In genomic region chr5:137285045-137285444, GRCm38 (mm10) we compare ENCODE assay signal across 9 mouse cellular contexts. TPM values are rescaled to one million over a fixed set of nuclear protein-coding genes. Genes with fewer than 3 reads are reported as not detected.
A peak's percentile ranks its signal among the peaks of the same experiment; 100 is the strongest.
DNase-seq lines count a peak whose midpoint lies in the region; ATAC-seq and TF ChIP-seq lines count a peak whose summit lies in the region.
"Had no signal": no experiment of that assay in that cellular context is flagged by ENCODE, and none has a peak within 500 bp of the region (broad histone marks: within the 10 kb centered on the region; RNA-seq: fewer than 3 reads in every experiment).

No protein-coding gene starts in this region.

- no peak for TF ChIP-seq CTCF in thymus, adult 2 months (IDR thresholded peaks at IDR 0.05; ENCODE audit: borderline replicate concordance, control insufficient read depth, extremely low read depth, insufficient read depth, low read length, poor library complexity)
- peak; percentile 32; the same call in 1 of the 2 replicates for TF ChIP-seq CTCF in spleen, adult 2 months (IDR thresholded peaks at IDR 0.05; ENCODE audit: extremely low read depth, insufficient read depth, insufficient read length, insufficient replicate concordance)

- H3K36me3 ChIP-seq in hindbrain, embryonic 10.5 days, result no peaks in the 10 kb centered on the region
- H3K36me3 ChIP-seq in hindbrain, embryonic 13.5 days, result no peaks in the 10 kb centered on the region
- H3K36me3 ChIP-seq in thymus, adult 2 months (ENCODE audit: control insufficient read depth, insufficient read depth, low read length), result no peaks in the 10 kb centered on the region
- H3K36me3 ChIP-seq in spleen, adult 2 months (ENCODE audit: control insufficient read depth, insufficient read depth, low read length), result no peaks in the 10 kb centered on the region

- DNase-seq in hindbrain, embryonic 10.5 days (ENCODE audit: low spot score), result peak; percentile 31
- DNase-seq in thymus, adult 2 months, result peak; percentile 43
- no peak for DNase-seq in thymus, adult 18-20 months
- DNase-seq in cerebellum, postnatal 10 days, result peak; percentile 71 to 87
- peak in 1 of 2 experiments; percentile 36 for DNase-seq in spleen, adult 2 months (ENCODE audit: low read depth in 1 of 2, low spot score in 2 of 2)
- no peak for DNase-seq in left cerebral cortex, postnatal 4 days

- H3K4me3 ChIP-seq in hindbrain, embryonic 10.5 days, result no peak overlapping the region
- no peak overlapping the region for H3K4me3 ChIP-seq in hindbrain, embryonic 13.5 days
- no peak overlapping the region for H3K4me3 ChIP-seq in thymus, adult 2 months (ENCODE audit: control insufficient read depth, insufficient read depth, low read length)
- H3K4me3 ChIP-seq in spleen, adult 2 months (ENCODE audit: extremely low read depth, insufficient read depth, insufficient read length), result no peak overlapping the region
- H3K4me3 ChIP-seq: megakaryocyte, embryonic 14.5 days had no signal

- ATAC-seq in hindbrain, embryonic 13.5 days (ENCODE audit: low FRiP score), result no peak
- no peak for ATAC-seq in inflammation-experienced regulatory T-cells, adult 6 months

- no peaks in the 10 kb centered on the region for H3K9me3 ChIP-seq in hindbrain, embryonic 10.5 days
- no peaks in the 10 kb centered on the region for H3K9me3 ChIP-seq in hindbrain, embryonic 13.5 days

- peaks cover 32% of the 10 kb centered on the region for H3K27me3 ChIP-seq in hindbrain, embryonic 10.5 days (ENCODE audit: insufficient read depth, poor library complexity, severe bottlenecking)
- H3K27me3 ChIP-seq in hindbrain, embryonic 13.5 days, result peaks cover 26% of the 10 kb centered on the region
- peaks cover 18% of the 10 kb centered on the region; the same call in 1 of the 2 replicates for H3K27me3 ChIP-seq in thymus, adult 2 months (ENCODE audit: control insufficient read depth, insufficient read depth, low read length)
- H3K27me3 ChIP-seq in spleen, adult 2 months (ENCODE audit: control insufficient read depth, insufficient read depth, low read length), result peaks cover 15% of the 10 kb centered on the region
- H3K27me3 ChIP-seq: megakaryocyte, embryonic 14.5 days had no signal

- WGBS in hindbrain, embryonic 10.5 days, result 68% methylated on average over 5 of the region's 5 CpGs
- WGBS in hindbrain, embryonic 13.5 days, result 61% methylated on average over 5 of the region's 5 CpGs
- 57% methylated on average over 5 of the region's 5 CpGs for WGBS in thymus, adult 2 months
- WGBS in spleen, adult 2 months, result 58% methylated on average over 5 of the region's 5 CpGs

- no peak overlapping the region for H3K27ac ChIP-seq in hindbrain, embryonic 10.5 days
- no peak overlapping the region for H3K27ac ChIP-seq in hindbrain, embryonic 13.5 days
- H3K27ac ChIP-seq in thymus, adult 2 months (ENCODE audit: control insufficient read depth, insufficient read depth, low read length), result no peak overlapping the region
- no peak overlapping the region for H3K27ac ChIP-seq in spleen, adult 2 months (ENCODE audit: insufficient read depth, low read length)

- intact Hi-C loops in left cerebral cortex, postnatal 4 days (cut with DNase I), result loop anchor here (2.0 to 5.0 kb wide), 2 partner anchors 154 to 253 kb away; no protein-coding TSS in a partner anchor

- no peak overlapping the region for H3K9ac ChIP-seq in hindbrain, embryonic 13.5 days

- H3K4me2 ChIP-seq in hindbrain, embryonic 13.5 days, result no peak overlapping the region

- no peak for TF ChIP-seq POLR2A in thymus, adult 2 months (IDR thresholded peaks at IDR 0.05; ENCODE audit: control insufficient read depth, extremely low read depth, insufficient read depth, low read length, poor library complexity)
- no peak for TF ChIP-seq POLR2A in spleen, adult 2 months (IDR thresholded peaks at IDR 0.05; ENCODE audit: low read depth, low read length)

- H3K4me1 ChIP-seq in hindbrain, embryonic 10.5 days (replicated peaks), result peaks cover 35% of the 10 kb centered on the region
- peaks cover 35% of the 10 kb centered on the region for H3K4me1 ChIP-seq in hindbrain, embryonic 13.5 days (replicated peaks)
- peaks cover 21% of the 10 kb centered on the region for H3K4me1 ChIP-seq in thymus, adult 2 months (replicated peaks; ENCODE audit: control insufficient read depth, insufficient read depth, low read length)
- peaks cover 8% of the 10 kb centered on the region for H3K4me1 ChIP-seq in spleen, adult 2 months (ENCODE audit: control insufficient read depth, insufficient read depth, insufficient read length)

RNA-seq across cellular contexts. Expression of gene Ache, which starts 2.3 kb away (rescaled TPM):
- polyA plus RNA-seq in hindbrain, embryonic 10.5 days (2016; fragmentation: Nextera tagmentation; extraction: Ambion mirVana), result 5.9 and 7.1 TPM in 2 replicates
- 22.2 and 23.8 TPM in 2 replicates for polyA plus RNA-seq in hindbrain, embryonic 13.5 days (2015; fragmentation: Nextera tagmentation; extraction: Ambion mirVana)
- 90.2 and 97.1 TPM in 2 replicates for polyA plus RNA-seq in thymus, adult 2 months (2012; rRNA removed)
- 23.1 and 24.1 TPM in 2 replicates for polyA plus RNA-seq in spleen, adult 2 months (2012; rRNA removed)
- polyA plus RNA-seq in inflammation-experienced regulatory T-cells, adult 6 months (2017; shearing (Covaris generic)), result not detected
- 10 to 100 TPM; 60.3 to 67.8 TPM for total RNA-seq in left cerebral cortex, postnatal 4 days (2021)

RNA-seq across cellular contexts. Expression of gene Ufsp1, which starts 9.4 kb away (rescaled TPM):
- polyA plus RNA-seq in hindbrain, embryonic 10.5 days (2016; fragmentation: Nextera tagmentation; extraction: Ambion mirVana), result 10.6 and 12.2 TPM in 2 replicates
- polyA plus RNA-seq in hindbrain, embryonic 13.5 days (2015; fragmentation: Nextera tagmentation; extraction: Ambion mirVana), result 12.9 and 14.1 TPM in 2 replicates
- 41.1 and 44.1 TPM in 2 replicates for polyA plus RNA-seq in thymus, adult 2 months (2012; rRNA removed)
- polyA plus RNA-seq in spleen, adult 2 months (2012; rRNA removed), result 10.3 and 11.1 TPM in 2 replicates
- 1 to 10 TPM in 2 of 3 experiments, under 1 TPM in 1; 0.32 to 2.0 (median 1.5) TPM for polyA plus RNA-seq in inflammation-experienced regulatory T-cells, adult 6 months (2017; shearing (Covaris generic))
- 10 to 100 TPM; 17.3 to 21.8 TPM for total RNA-seq in left cerebral cortex, postnatal 4 days (2021)

RNA-seq across cellular contexts. Expression of gene Srrt, which starts 22.4 kb away (rescaled TPM):
- 175 and 186 TPM in 2 replicates for polyA plus RNA-seq in hindbrain, embryonic 10.5 days (2016; fragmentation: Nextera tagmentation; extraction: Ambion mirVana)
- 105 and 113 TPM in 2 replicates for polyA plus RNA-seq in hindbrain, embryonic 13.5 days (2015; fragmentation: Nextera tagmentation; extraction: Ambion mirVana)
- polyA plus RNA-seq in thymus, adult 2 months (2012; rRNA removed), result 432 and 434 TPM in 2 replicates
- 172 and 175 TPM in 2 replicates for polyA plus RNA-seq in spleen, adult 2 months (2012; rRNA removed)
- 10 to 100 TPM; 58.1 to 76.1 (median 61.2) TPM for polyA plus RNA-seq in inflammation-experienced regulatory T-cells, adult 6 months (2017; shearing (Covaris generic))
- 100 to 1,000 TPM; 214 to 236 TPM for total RNA-seq in left cerebral cortex, postnatal 4 days (2021)

RNA-seq across cellular contexts. Expression of gene Trip6, which starts 29.2 kb away (rescaled TPM):
- 53.9 and 57.2 TPM in 2 replicates for polyA plus RNA-seq in hindbrain, embryonic 10.5 days (2016; fragmentation: Nextera tagmentation; extraction: Ambion mirVana)
- polyA plus RNA-seq in hindbrain, embryonic 13.5 days (2015; fragmentation: Nextera tagmentation; extraction: Ambion mirVana), result 19.2 and 20.0 TPM in 2 replicates
- polyA plus RNA-seq in thymus, adult 2 months (2012; rRNA removed), result 25.0 and 28.0 TPM in 2 replicates
- polyA plus RNA-seq in spleen, adult 2 months (2012; rRNA removed), result 19.8 and 20.6 TPM in 2 replicates
- polyA plus RNA-seq in inflammation-experienced regulatory T-cells, adult 6 months (2017; shearing (Covaris generic)), result 1 to 10 TPM; 1.4 to 1.7 (median 1.6) TPM
- total RNA-seq in left cerebral cortex, postnatal 4 days (2021), result 1 to 10 TPM; 7.1 to 8.0 TPM

RNA-seq across cellular contexts. Expression of gene Slc12a9, which starts 48.4 kb away (rescaled TPM):
- 14.2 and 17.2 TPM in 2 replicates for polyA plus RNA-seq in hindbrain, embryonic 10.5 days (2016; fragmentation: Nextera tagmentation; extraction: Ambion mirVana)
- 25.8 and 27.4 TPM in 2 replicates for polyA plus RNA-seq in hindbrain, embryonic 13.5 days (2015; fragmentation: Nextera tagmentation; extraction: Ambion mirVana)
- 37.4 and 39.2 TPM in 2 replicates for polyA plus RNA-seq in thymus, adult 2 months (2012; rRNA removed)
- polyA plus RNA-seq in spleen, adult 2 months (2012; rRNA removed), result 25.8 and 29.7 TPM in 2 replicates
- 10 to 100 TPM in 2 of 3 experiments, 1 to 10 TPM in 1; 6.0 to 15.2 (median 11.0) TPM for polyA plus RNA-seq in inflammation-experienced regulatory T-cells, adult 6 months (2017; shearing (Covaris generic))
- 10 to 100 TPM; 28.8 to 31.5 TPM for total RNA-seq in left cerebral cortex, postnatal 4 days (2021)

Comparison
In these comparisons a context has a peak if more than half of its experiments do, and no peak if none do; other contexts are left out.
1. DNase-seq: peak in hindbrain, embryonic 10.5 days (single experiment), thymus, adult 2 months (single experiment) and cerebellum, postnatal 10 days (2 of 2); none in thymus, adult 18-20 months (0 of 2) and left cerebral cortex, postnatal 4 days (single experiment).